Mouse (Mus musculus): ENCODE results near the gene Tfec.

GRCm38 (mm10) chr6:16854977-16855376 lies 43.3 kb downstream of the Tfec start:
- TF ChIP-seq MAFK (IDR thresholded peaks at IDR 0.05; ENCODE audit: insufficient read depth, low read depth, low read length), result no peak
- no peak for TF ChIP-seq ZC3H11A (IDR thresholded peaks at IDR 0.05; ENCODE audit: borderline replicate concordance, low read depth, low read length)
- no peak for TF ChIP-seq CHD2 (IDR thresholded peaks at IDR 0.05; ENCODE audit: low read depth, low read length)
